Mouse (Mus musculus) lung, postnatal 0 days (tissue): Measurements from ENCODE around the gene Hist2h2aa1. TPM values are rescaled to one million over a fixed set of nuclear protein-coding genes. Genes with fewer than 3 reads are reported as not detected.
"Not testable (repeated sequence)": the region's sequence is repeated elsewhere in the genome, so short reads cannot be mapped to it uniquely, and the experiment has no call there.

Source experiments
- ATAC-seq: fragments of 200-750 bp; cut with Nextera tagmentation; 2 replicates; pipeline ENCODE4 v1.8.0; 2017; ENCODE audit warnings: moderate library complexity
- DNase-seq: peaks from one replicate; pipeline ENCODE4 v3.0.0-alpha.2; 2016; ENCODE audit warnings: low spot score
- H3K27ac ChIP-seq: fragments of 300-500 bp; sonication (generic); 2 replicates; pipeline ENCODE4 v1.5.1; 2014; ENCODE audit warnings: antibody characterized with exemption, mild to moderate bottlenecking, low read length, mixed read lengths
- H3K27me3 ChIP-seq: fragments of 300-500 bp; sonication (generic); replicated peaks from 2 replicates; pipeline ENCODE4 v1.6.1; 2014; ENCODE audit warnings: low read length, mixed read lengths; ENCODE audit not compliant: insufficient read depth
- H3K36me3 ChIP-seq: fragments of 300-500 bp; sonication (generic); 2 replicates; pipeline ENCODE4 v1.6.1; 2014; ENCODE audit warnings: low read length, mixed read lengths; ENCODE audit not compliant: insufficient read depth
- H3K4me1 ChIP-seq: fragments of 300-500 bp; sonication (generic); 2 replicates; pipeline ENCODE4 v1.6.1; 2014; ENCODE audit warnings: antibody characterized with exemption, low read depth, low read length, mixed read lengths; ENCODE audit not compliant: insufficient read depth
- H3K4me2 ChIP-seq: fragments of 300-500 bp; sonication (generic); replicated peaks from 2 replicates; pipeline ENCODE4 v1.6.1; 2014; ENCODE audit warnings: low read depth, mild to moderate bottlenecking, low read length, moderate library complexity, mixed read lengths
- H3K4me3 ChIP-seq: fragments of 300-500 bp; sonication (generic); 2 replicates; pipeline ENCODE4 v1.5.1; 2014; ENCODE audit warnings: low read depth, low read length
- H3K9ac ChIP-seq: fragments of 300-500 bp; sonication (generic); replicated peaks from 2 replicates; pipeline ENCODE4 v1.6.1; 2014; ENCODE audit warnings: low read depth, mild to moderate bottlenecking
- H3K9me3 ChIP-seq: fragments of 300-500 bp; sonication (generic); 2 replicates; pipeline ENCODE4 v1.6.1; 2016; ENCODE audit warnings: low read length, mixed read lengths
- CTCF ChIP-seq: IDR thresholded peaks from 2 replicates; pipeline ENCODE4 v1.5.1; 2016; ENCODE audit warnings: antibody characterized with exemption, mild to moderate bottlenecking
- EP300 ChIP-seq: IDR thresholded peaks from 2 replicates; pipeline ENCODE4 v1.6.1; 2016; ENCODE audit warnings: antibody characterized with exemption, mild to moderate bottlenecking, control low read depth
- WGBS: fragments of 180-500 bp; shearing (Covaris S2); extraction: QIAGEN DNeasy Blood & Tissue Kit; methylation state at CpG from one replicate; pipeline ENCODE4 v1.1.7; 2014; 5-methylcytosine and 5-hydroxymethylcytosine counted together
- polyA plus RNA-seq: library from polyadenylated mRNA; unstranded; fragments of >200 nt; fragmentation: Nextera tagmentation; extraction: Ambion mirVana; gene quantifications from 2 replicates; pipeline ENCODE4 v1.2.1, GENCODE M21; 2015

The Hist2h2aa1 gene
- polyA plus RNA-seq, 1 experiment from 2014 or later: 60.0 TPM

- Histone ChIP-seq H3K27ac (no peak overlapping the region), H3K9me3 (no peaks in the 10 kb centered on the region), H3K36me3 (no peaks in the 10 kb centered on the region), H3K4me1 (peaks cover 12% of the 10 kb centered on the region; the same call in 1 of the 2 replicates), H3K4me2 (no peak overlapping the region), H3K9ac (no peak overlapping the region), H3K4me3 (no peak overlapping the region), H3K27me3 (no peaks in the 10 kb centered on the region)
- ATAC-seq: no peak
- WGBS: 37% methylated on average over 2 of the region's 2 CpGs
- TF ChIP-seq CTCF (no peak), EP300 (no peak)
- DNase-seq: no peak
Measured at GRCm38 (mm10) chr3:96199731-96200130, 45.6 kb upstream of the Hist2h2aa1 start.

DNA sequence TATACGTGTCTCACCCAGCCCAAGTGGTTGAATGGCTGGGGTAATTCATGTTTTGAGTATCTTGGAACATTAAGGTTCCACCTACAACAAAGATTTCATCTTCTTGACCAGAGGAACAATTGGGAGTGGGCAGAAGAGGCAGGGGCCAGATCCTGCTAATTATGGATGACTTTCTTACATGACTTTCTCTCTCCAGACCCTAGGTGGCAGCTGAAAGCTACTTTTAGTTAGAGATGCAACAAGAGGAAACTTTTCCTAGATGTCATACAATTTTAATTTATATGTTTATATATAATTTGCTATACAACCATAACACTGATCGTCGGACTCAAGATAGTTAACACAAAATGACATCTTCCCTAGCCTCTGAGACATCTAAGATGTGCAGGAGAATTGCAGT lies 37.5 kb upstream of the Hist2h2aa1 start:
- WGBS: 61% methylated on average over 3 of the region's 3 CpGs
- Histone ChIP-seq H3K4me3 (no peak overlapping the region), H3K4me2 (no peak overlapping the region), H3K27me3 (no peaks in the 10 kb centered on the region), H3K9me3 (no peaks in the 10 kb centered on the region), H3K4me1 (no peaks in the 10 kb centered on the region), H3K9ac (no peak overlapping the region), H3K36me3 (no peaks in the 10 kb centered on the region), H3K27ac (no peak overlapping the region)
- no peak for ATAC-seq
- DNase-seq: no peak
- TF ChIP-seq CTCF: peak; percentile 32
- no peak for TF ChIP-seq EP300

- H3K27me3 ChIP-seq: no peaks in the 10 kb centered on the region
- no peaks in the 10 kb centered on the region for H3K4me1 ChIP-seq
- H3K9ac ChIP-seq: no peak overlapping the region
- no peak for DNase-seq
- H3K4me3 ChIP-seq: no peak overlapping the region
- no peak overlapping the region for H3K4me2 ChIP-seq
- no peaks in the 10 kb centered on the region for H3K36me3 ChIP-seq
- no peak overlapping the region for H3K27ac ChIP-seq
- WGBS: 23% methylated on average over 15 of the region's 15 CpGs
- TF ChIP-seq EP300 (no peak), CTCF (peak; percentile 55)
- ATAC-seq: no peak
- H3K9me3 ChIP-seq: no peaks in the 10 kb centered on the region
Measured at GRCm38 (mm10) chr3:96209242-96209641, 36.1 kb upstream of the Hist2h2aa1 start.

DNA sequence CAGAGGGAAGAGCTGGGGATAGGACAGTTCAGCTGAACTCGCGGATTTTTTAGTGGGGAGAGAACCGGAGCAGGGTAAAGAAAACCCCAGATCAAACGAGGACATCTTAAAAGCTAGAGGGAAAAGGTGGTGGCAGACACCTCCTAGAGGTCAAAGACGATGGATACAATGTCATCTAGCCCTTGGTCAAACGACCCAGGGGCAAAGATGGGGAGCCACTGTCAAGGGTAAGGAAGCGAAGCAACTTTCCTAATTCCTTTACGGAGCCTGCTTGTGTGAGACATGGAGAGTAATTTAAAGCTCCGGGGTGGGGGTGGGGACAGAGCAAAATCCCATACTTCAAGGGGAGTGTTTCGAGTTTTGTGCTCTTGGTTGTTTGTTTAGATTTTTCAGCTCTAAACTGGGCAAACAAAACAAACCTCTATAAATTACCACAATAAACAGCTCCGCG lies 26.1 kb upstream of the Hist2h2aa1 start:
- Histone ChIP-seq H3K27ac (peak overlapping the region; percentile 98), H3K27me3 (no peaks in the 10 kb centered on the region), H3K4me1 (peaks cover 9% of the 10 kb centered on the region; the same call in 1 of the 2 replicates), H3K9ac (peak overlapping the region; percentile 35), H3K9me3 (no peaks in the 10 kb centered on the region), H3K4me2 (peak overlapping the region; percentile 74), H3K4me3 (peak overlapping the region; percentile 64), H3K36me3 (no peaks in the 10 kb centered on the region)
- ATAC-seq (0 out of 2 replicates have a peak, but pooled peaks have one; percentile 0), DNase-seq (peak; percentile 50)
- peak; percentile 37 for TF ChIP-seq CTCF
- TF ChIP-seq EP300: no peak
- WGBS: under 1% methylated on average over 12 of the region's 12 CpGs

GRCm38 (mm10) chr3:96219661-96220130 lies 25.6 kb upstream of the Hist2h2aa1 start, which contains the start of the genes Bola1 and Hist2h2ab:
Gene Bola1 (minus strand): TSS chr3:96219709.
Gene Hist2h2ab (plus strand): TSS chr3:96219865.
- Histone ChIP-seq H3K27ac (peak within 1 kb of the TSS; percentile 98), H3K4me1 (peaks cover 9% of the 10 kb centered on the region; the same call in 1 of the 2 replicates), H3K27me3 (no peaks in the 10 kb centered on the region), H3K4me3 (peak within 1 kb of the TSS; percentile 64), H3K9ac (peak within 1 kb of the TSS; percentile 89), H3K9me3 (no peaks in the 10 kb centered on the region), H3K36me3 (no peaks in the 10 kb centered on the region), H3K4me2 (peak within 1 kb of the TSS; percentile 74)
- TF ChIP-seq CTCF: no peak
- peak; percentile 60; the same call in 1 of the 2 replicates for TF ChIP-seq EP300
- ATAC-seq: peak; percentile 72
- WGBS: under 1% methylated on average over 36 of the region's 37 CpGs
- peak; percentile 97 for DNase-seq

DNA sequence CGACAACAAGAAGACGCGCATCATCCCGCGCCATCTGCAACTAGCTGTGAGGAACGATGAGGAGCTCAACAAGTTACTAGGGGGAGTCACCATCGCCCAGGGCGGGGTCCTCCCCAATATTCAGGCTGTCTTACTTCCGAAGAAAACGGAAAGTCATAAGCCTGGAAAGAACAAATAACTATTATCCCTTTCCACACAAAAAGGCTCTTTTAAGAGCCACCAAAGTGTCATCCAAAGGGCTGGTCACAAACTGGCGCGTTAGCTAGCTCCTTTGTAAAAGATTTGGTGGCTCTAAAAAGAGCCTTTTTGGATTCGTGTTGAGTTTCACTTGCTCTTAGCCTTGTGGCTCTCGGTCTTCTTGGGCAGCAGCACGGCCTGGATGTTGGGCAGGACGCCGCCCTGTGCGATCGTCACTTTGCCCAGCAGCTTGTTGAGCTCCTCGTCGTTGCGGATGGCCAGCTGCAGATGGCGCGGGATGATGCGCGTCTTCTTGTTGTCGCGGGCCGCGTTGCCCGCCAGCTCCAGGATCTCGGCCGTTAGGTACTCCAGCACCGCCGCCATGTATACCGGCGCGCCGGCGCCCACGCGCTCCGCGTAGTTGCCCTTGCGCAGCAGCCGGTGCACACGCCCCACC lies 25.0 kb upstream of the Hist2h2aa1 start:
- peak; percentile 6; the same call in 1 of the 2 replicates for TF ChIP-seq CTCF
- not testable (repeated sequence) for H3K4me1 ChIP-seq, H3K27me3 ChIP-seq, H3K9me3 ChIP-seq, H3K36me3 ChIP-seq, DNase-seq
- ATAC-seq: peak; percentile 9
- H3K4me2 ChIP-seq: peak overlapping the region; percentile 74
- WGBS: 1% methylated on average over 23 of the region's 47 CpGs
- peak overlapping the region; percentile 89 for H3K9ac ChIP-seq
- H3K27ac ChIP-seq: peak overlapping the region; percentile 98
- peak overlapping the region; percentile 64 for H3K4me3 ChIP-seq
